26 mouse cellular contexts compared by ENCODE assay signal in the genomic region with DNA sequence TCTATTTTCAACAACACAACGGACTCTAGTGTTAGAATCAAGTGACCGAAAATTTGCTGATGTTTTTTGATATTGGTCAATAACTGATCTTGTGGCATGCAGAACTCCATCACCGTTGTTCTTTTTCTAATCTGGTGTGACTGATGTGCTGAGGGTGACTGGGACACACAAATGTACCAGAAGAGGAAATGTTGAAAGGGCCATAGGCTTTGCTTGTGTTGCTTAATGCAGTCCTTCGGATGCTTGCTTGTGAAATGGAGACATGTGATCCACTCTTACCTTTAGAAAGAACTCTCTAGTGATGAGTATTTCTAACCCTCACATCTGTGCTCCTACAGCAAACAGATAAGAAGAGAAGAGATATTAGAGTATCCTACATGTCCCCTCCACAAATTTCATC.
"Had no signal": no experiment of that assay in that cellular context is flagged by ENCODE, and none has a peak within 500 bp of the region (broad histone marks: within the 10 kb centered on the region; RNA-seq: fewer than 3 reads in every experiment).

No protein-coding gene starts in this region.

- H3K4me1 ChIP-seq: hindbrain, embryonic 13.5 days; hindbrain, embryonic 15.5 days; kidney, embryonic 15.5 days; limb, embryonic 13.5 days had no signal

- H3K27ac ChIP-seq: gastrocnemius, adult 2 months; heart, adult 2 months; heart, embryonic 13.5 days; heart, embryonic 15.5 days; hindbrain, embryonic 13.5 days; hindbrain, embryonic 15.5 days; hindbrain, postnatal 0 days; kidney, embryonic 15.5 days; kidney, postnatal 0 days; layer of hippocampus, adult 2 months; limb, embryonic 13.5 days; limb, embryonic 15.5 days had no signal

- H3K36me3 ChIP-seq: heart, embryonic 13.5 days; heart, embryonic 15.5 days; hindbrain, embryonic 13.5 days; hindbrain, embryonic 15.5 days; kidney, embryonic 15.5 days; limb, embryonic 13.5 days; limb, embryonic 15.5 days had no signal

- H3K9ac ChIP-seq: heart, embryonic 13.5 days; heart, embryonic 15.5 days; hindbrain, embryonic 13.5 days; hindbrain, embryonic 15.5 days; kidney, embryonic 15.5 days; limb, embryonic 13.5 days; limb, embryonic 15.5 days had no signal

- H3K27me3 ChIP-seq: heart, embryonic 13.5 days; heart, embryonic 15.5 days; hindbrain, embryonic 13.5 days; hindbrain, embryonic 15.5 days; kidney, embryonic 15.5 days; limb, embryonic 13.5 days; limb, embryonic 15.5 days had no signal

- DNase-seq: gastrocnemius, adult 2 months; gastrocnemius, postnatal 10 days; gastrocnemius, postnatal 25 days; heart, adult 11 months; heart, adult 2 months; heart, postnatal 14 days; heart, postnatal 36 days; kidney, adult 11 months; kidney, adult 2 months; kidney, adult 9 months; kidney, postnatal 14 days; kidney, postnatal 36 days; layer of hippocampus, postnatal 36 days; left cerebral cortex, postnatal 4 days had no signal

- H3K4me2 ChIP-seq: heart, embryonic 11.5 days; heart, embryonic 13.5 days; heart, embryonic 15.5 days; hindbrain, embryonic 13.5 days; hindbrain, embryonic 15.5 days; kidney, embryonic 15.5 days; limb, embryonic 13.5 days; limb, embryonic 15.5 days had no signal

- ATAC-seq: hindbrain, postnatal 0 days; intestine, embryonic 16.5 days had no signal

- H3K4me3 ChIP-seq: gastrocnemius, adult 2 months; heart, adult 2 months; heart, embryonic 13.5 days; heart, embryonic 15.5 days; hindbrain, embryonic 13.5 days; hindbrain, embryonic 15.5 days; kidney, embryonic 15.5 days; layer of hippocampus, adult 2 months; limb, embryonic 13.5 days; limb, embryonic 15.5 days had no signal

- H3K9me3 ChIP-seq: hindbrain, embryonic 15.5 days; kidney, embryonic 15.5 days; limb, embryonic 15.5 days had no signal
